Mouse (Mus musculus) lung, embryonic 16.5 days (tissue): ENCODE data around the gene Krt73. TPM values are rescaled to one million over a fixed set of nuclear protein-coding genes. Genes with fewer than 3 reads are reported as not detected.

Experiments
- ATAC-seq: fragments of 200-750 bp; cut with Nextera tagmentation; 2 replicates; pipeline ENCODE4 v1.8.0; 2017; ENCODE audit warnings: low read depth, mild to moderate bottlenecking, moderate library complexity
- H3K27ac ChIP-seq: fragments of 300-500 bp; sonication (generic); 2 replicates; pipeline ENCODE4 v1.5.1; 2014; ENCODE audit warnings: mild to moderate bottlenecking, control low read depth, low read length
- H3K27me3 ChIP-seq: fragments of 300-500 bp; sonication (generic); 2 replicates; pipeline ENCODE4 v1.6.1; 2014; ENCODE audit warnings: low read depth, low read length, mixed read lengths; ENCODE audit not compliant: control insufficient read depth, insufficient read depth
- H3K36me3 ChIP-seq: fragments of 300-500 bp; sonication (generic); 2 replicates; pipeline ENCODE4 v1.6.1; 2014; ENCODE audit warnings: low read length; ENCODE audit not compliant: control insufficient read depth, insufficient read depth
- H3K4me1 ChIP-seq: fragments of 300-500 bp; sonication (generic); replicated peaks from 2 replicates; pipeline ENCODE4 v1.6.1; 2014; ENCODE audit warnings: low read length, mixed read lengths; ENCODE audit not compliant: control insufficient read depth, insufficient read depth
- H3K4me2 ChIP-seq: fragments of 300-500 bp; sonication (generic); 2 replicates; pipeline ENCODE4 v1.6.1; 2014; ENCODE audit warnings: low read depth, low read length, control low read depth
- H3K4me3 ChIP-seq: fragments of 300-500 bp; sonication (generic); 2 replicates; pipeline ENCODE4 v1.5.1; 2014; ENCODE audit warnings: mild to moderate bottlenecking, low read length, control low read depth
- H3K9ac ChIP-seq: fragments of 300-500 bp; sonication (generic); 2 replicates; pipeline ENCODE4 v1.6.1; 2014; ENCODE audit warnings: low read length, control low read depth
- H3K9me3 ChIP-seq: fragments of 300-500 bp; sonication (generic); 2 replicates; pipeline ENCODE4 v1.6.1; 2016; ENCODE audit warnings: low read length; ENCODE audit not compliant: control insufficient read depth
- WGBS: fragments of 180-500 bp; shearing (Covaris S2); extraction: QIAGEN DNeasy Blood & Tissue Kit; methylation state at CpG from one replicate; pipeline ENCODE4 v1.1.7; 2014; 5-methylcytosine and 5-hydroxymethylcytosine counted together
- polyA plus RNA-seq: library from polyadenylated mRNA; unstranded; fragments of >200 nt; fragmentation: Nextera tagmentation; extraction: Ambion mirVana; gene quantifications from 2 replicates; pipeline ENCODE4 v1.2.1, GENCODE M21; 2015

The Krt73 gene
- polyA plus RNA-seq: not detected in 2 replicates

- H3K27me3 ChIP-seq: no peaks in the 10 kb centered on the region
- no peak within 1 kb of the TSS for H3K4me2 ChIP-seq
- no peak within 1 kb of the TSS for H3K4me3 ChIP-seq
- H3K27ac ChIP-seq: no peak within 1 kb of the TSS
- H3K9me3 ChIP-seq: no peaks in the 10 kb centered on the region
- no peaks in the 10 kb centered on the region for H3K4me1 ChIP-seq
- H3K9ac ChIP-seq: no peak within 1 kb of the TSS
- H3K36me3 ChIP-seq: no peaks in the 10 kb centered on the region
- WGBS: 80% methylated on average over 6 of the region's 6 CpGs
- ATAC-seq: no peak
Measured at GRCm38 (mm10) chr15:101802296-101802835, at the start of gene Krt73. Gene Krt73, minus strand, starts transcription at chr15:101802346.

DNA sequence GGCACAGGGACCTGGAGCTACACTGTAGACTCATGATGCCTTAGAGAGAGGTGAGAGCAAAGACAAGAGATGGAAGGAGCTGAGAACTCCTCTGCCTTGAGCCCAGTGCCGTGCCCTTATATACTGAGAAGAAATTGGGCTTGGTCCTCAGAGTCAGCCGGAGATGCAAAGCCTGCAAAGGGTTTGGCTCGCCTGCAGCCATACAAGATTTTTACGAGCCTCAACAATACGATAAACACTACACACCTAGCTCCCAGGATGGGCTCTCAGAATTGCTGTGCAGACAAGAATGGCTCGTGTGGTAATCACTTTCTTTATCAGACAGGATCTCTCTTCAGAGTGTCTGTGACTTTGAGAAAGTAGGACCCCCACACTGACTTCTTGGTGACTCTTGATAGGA is 48.5 kb upstream of the Krt73 start, which contains the start of gene Krt1:
Gene Krt1, minus strand, starts transcription at position 101 of the 400 bp plus-strand sequence.
- 76% methylated on average over 6 of the region's 6 CpGs for WGBS
- no peak within 1 kb of the TSS for H3K4me3 ChIP-seq
- no peaks in the 10 kb centered on the region for H3K4me1 ChIP-seq

GRCm38 (mm10) chr15:101845971-101846403 is 43.8 kb upstream of the Krt73 start:
- Histone ChIP-seq H3K4me1 (no peaks in the 10 kb centered on the region), H3K9me3 (no peaks in the 10 kb centered on the region), H3K4me2 (peak overlapping the region; percentile 75), H3K27me3 (peaks cover 8% of the 10 kb centered on the region), H3K4me3 (peak overlapping the region; percentile 53), H3K9ac (peak overlapping the region; percentile 60), H3K36me3 (no peaks in the 10 kb centered on the region), H3K27ac (no peak overlapping the region)
- under 1% methylated on average over 37 of the region's 37 CpGs for WGBS
- ATAC-seq: peak; percentile 47; the same call in 1 of the 2 replicates

More for the DNA sequence above, 48.5 kb upstream of the Krt73 start, which contains the start of gene Krt1:
- H3K27ac ChIP-seq: no peak within 1 kb of the TSS
- no peaks in the 10 kb centered on the region for H3K9me3 ChIP-seq
- ATAC-seq: no peak
- H3K36me3 ChIP-seq: no peaks in the 10 kb centered on the region
- no peaks in the 10 kb centered on the region for H3K27me3 ChIP-seq
- H3K9ac ChIP-seq: no peak within 1 kb of the TSS
- no peak within 1 kb of the TSS for H3K4me2 ChIP-seq

GRCm38 (mm10) chr15:101843192-101843591 is 41.0 kb upstream of the Krt73 start:
- H3K4me1 ChIP-seq: no peaks in the 10 kb centered on the region
- WGBS: 38% methylated on average over 9 of the region's 9 CpGs
- no peaks in the 10 kb centered on the region for H3K9me3 ChIP-seq
- ATAC-seq: no peak
- H3K9ac ChIP-seq: no peak overlapping the region
- no peak overlapping the region for H3K4me2 ChIP-seq
- no peaks in the 10 kb centered on the region for H3K36me3 ChIP-seq
- no peak overlapping the region for H3K4me3 ChIP-seq
- H3K27ac ChIP-seq: no peak overlapping the region
- peaks cover 8% of the 10 kb centered on the region for H3K27me3 ChIP-seq

GRCm38 (mm10) chr15:101834784-101835328 is 32.7 kb upstream of the Krt73 start:
- no peaks in the 10 kb centered on the region for H3K36me3 ChIP-seq
- no peak for ATAC-seq
- H3K9me3 ChIP-seq: no peaks in the 10 kb centered on the region
- H3K4me3 ChIP-seq: no peak overlapping the region
- no peaks in the 10 kb centered on the region for H3K4me1 ChIP-seq
- 60% methylated on average over 5 of the region's 5 CpGs for WGBS
- H3K4me2 ChIP-seq: no peak overlapping the region
- H3K27me3 ChIP-seq: no peaks in the 10 kb centered on the region
- H3K9ac ChIP-seq: no peak overlapping the region
- no peak overlapping the region for H3K27ac ChIP-seq

GRCm38 (mm10) chr15:101833131-101833530 is 31.0 kb upstream of the Krt73 start:
- H3K27ac ChIP-seq: no peak overlapping the region
- H3K4me1 ChIP-seq: no peaks in the 10 kb centered on the region
- no peak overlapping the region for H3K4me3 ChIP-seq
- no peaks in the 10 kb centered on the region for H3K27me3 ChIP-seq
- H3K36me3 ChIP-seq: no peaks in the 10 kb centered on the region
- no peak overlapping the region for H3K9ac ChIP-seq
- 19% methylated on average over 6 of the region's 6 CpGs for WGBS
- H3K4me2 ChIP-seq: no peak overlapping the region
- H3K9me3 ChIP-seq: no peaks in the 10 kb centered on the region
- no peak for ATAC-seq

DNA sequence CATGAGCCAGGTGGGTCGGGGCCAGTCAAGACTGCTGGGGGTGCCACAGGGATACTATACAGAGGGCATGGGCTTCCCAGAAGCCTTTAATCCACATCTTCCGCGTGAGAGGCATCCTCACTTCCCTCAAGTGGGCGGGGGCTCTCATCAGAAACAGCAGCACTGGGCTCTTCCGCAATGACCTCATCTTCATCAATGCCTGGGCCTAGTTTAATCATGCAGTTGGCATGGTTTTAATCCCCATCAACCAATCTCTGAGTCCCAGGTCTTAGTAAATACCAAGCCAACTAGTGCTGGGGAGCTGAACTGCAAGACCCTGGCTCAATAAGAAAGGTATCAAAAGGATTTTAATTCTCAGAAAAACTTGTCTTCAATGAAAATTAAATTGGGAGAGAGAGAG is 27.3 kb upstream of the Krt73 start:
- WGBS: 64% methylated on average over 5 of the region's 5 CpGs
- H3K9ac ChIP-seq: no peak overlapping the region
- no peak overlapping the region for H3K4me3 ChIP-seq
- no peaks in the 10 kb centered on the region for H3K9me3 ChIP-seq
- H3K4me2 ChIP-seq: no peak overlapping the region
- H3K4me1 ChIP-seq: no peaks in the 10 kb centered on the region
- H3K27ac ChIP-seq: no peak overlapping the region
- H3K27me3 ChIP-seq: no peaks in the 10 kb centered on the region
- no peaks in the 10 kb centered on the region for H3K36me3 ChIP-seq
- ATAC-seq: no peak

GRCm38 (mm10) chr15:101821786-101822185 is 19.6 kb upstream of the Krt73 start:
- Histone ChIP-seq H3K4me3 (no peak overlapping the region), H3K27me3 (no peaks in the 10 kb centered on the region), H3K4me1 (no peaks in the 10 kb centered on the region), H3K9ac (no peak overlapping the region), H3K36me3 (no peaks in the 10 kb centered on the region), H3K27ac (no peak overlapping the region), H3K4me2 (no peak overlapping the region), H3K9me3 (no peaks in the 10 kb centered on the region)
- WGBS: 19% methylated on average over 3 of the region's 3 CpGs
- ATAC-seq: no peak

DNA sequence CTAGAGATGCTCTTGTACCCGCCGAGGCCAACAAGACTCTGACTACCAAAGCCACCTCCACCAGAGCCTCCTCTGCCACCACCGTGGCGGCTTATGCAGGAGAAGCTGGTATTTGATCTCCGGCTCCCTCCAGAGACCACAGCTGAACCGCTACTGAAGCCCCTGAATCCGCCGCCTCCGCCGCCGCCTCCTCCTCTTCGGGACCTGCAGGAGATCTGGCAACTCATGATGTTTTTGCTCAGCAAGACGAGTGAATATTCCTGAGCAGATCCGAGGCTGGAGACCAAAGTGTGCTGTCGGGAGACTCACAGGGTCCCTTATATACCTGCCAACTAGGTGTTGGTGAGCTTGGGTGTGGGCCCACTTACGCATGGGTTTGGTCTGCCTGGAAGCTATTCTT is 15.7 kb upstream of the Krt73 start, which contains the start of gene Krt2:
Gene Krt2, minus strand, starts transcription at position 295 of the 400 bp plus-strand sequence.
- Histone ChIP-seq H3K36me3 (no peaks in the 10 kb centered on the region), H3K27ac (no peak within 1 kb of the TSS), H3K4me2 (no peak within 1 kb of the TSS), H3K4me3 (no peak within 1 kb of the TSS), H3K27me3 (no peaks in the 10 kb centered on the region), H3K9me3 (no peaks in the 10 kb centered on the region), H3K4me1 (no peaks in the 10 kb centered on the region), H3K9ac (no peak within 1 kb of the TSS)
- WGBS: 69% methylated on average over 16 of the region's 16 CpGs
- ATAC-seq: no peak
